Mouse (Mus musculus): ENCODE data around the gene Eddm3b. TPM values are rescaled to one million over a fixed set of nuclear protein-coding genes. Genes with fewer than 3 reads are reported as not detected.

Eddm3b gene
- total and polyA plus RNA-seq, 2 experiments from 2014 or later = 0.22 TPM; not detected in 1

DNA sequence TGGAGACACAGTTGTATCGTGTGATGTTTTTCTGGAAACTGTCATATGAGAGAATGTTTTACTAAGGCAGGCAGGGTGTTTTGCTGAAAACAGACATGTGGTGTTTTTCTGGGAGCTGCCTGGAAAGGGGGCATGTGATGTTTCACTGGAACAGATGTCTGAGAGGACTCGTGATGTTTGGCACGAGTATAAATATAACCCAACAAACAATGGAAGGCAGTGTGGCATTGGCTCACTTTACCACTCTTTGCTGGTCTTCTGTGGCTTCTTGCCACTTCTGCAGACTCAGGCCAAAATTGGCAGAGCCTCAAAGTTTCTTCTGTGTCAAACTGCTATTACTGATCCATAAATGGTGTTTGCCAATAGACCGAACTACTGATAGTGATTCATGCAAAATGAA, 29.1 kb downstream of the Eddm3b start:
- peak; percentile 51 for ATAC-seq
- WGBS = 58% methylated on average over 4 of the region's 4 CpGs

DNA sequence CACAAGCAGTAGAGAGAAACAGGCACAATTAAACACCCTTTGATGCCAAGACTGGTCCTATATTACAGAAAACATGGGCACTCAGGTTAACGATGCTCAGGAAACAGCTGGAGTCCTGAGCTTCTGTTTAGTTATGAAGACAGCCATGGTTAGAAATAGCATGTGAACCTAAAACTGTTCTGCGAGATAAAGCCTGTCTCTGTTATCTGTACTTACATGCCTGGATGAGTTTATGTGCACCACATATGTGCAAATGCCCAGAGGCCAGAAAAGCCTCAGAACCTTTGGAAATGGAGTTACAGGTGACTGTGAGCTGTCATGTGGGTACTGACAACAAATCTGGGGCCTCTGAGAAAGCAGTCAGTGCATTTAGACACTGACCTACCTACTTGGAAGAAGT, 29.7 kb downstream of the Eddm3b start:
- no peak overlapping the region for H3K9ac ChIP-seq
- no peak overlapping the region for H3K4me2 ChIP-seq (ENCODE audit: low read depth)
- TF ChIP-seq CTCF (IDR thresholded peaks at IDR 0.05; ENCODE audit: low read depth) = no peak
- no peak overlapping the region for H3K27ac ChIP-seq (ENCODE audit: low read depth, low read length)
- 71% methylated on average over 2 of the region's 2 CpGs for WGBS
- ATAC-seq (no peak), DNase-seq (no peak)
- no peak overlapping the region for H3K4me3 ChIP-seq (ENCODE audit: low read depth, low read length)
- H3K36me3 ChIP-seq (ENCODE audit: insufficient read depth) = no peaks in the 10 kb centered on the region
- no peaks in the 10 kb centered on the region for H3K4me1 ChIP-seq (ENCODE audit: insufficient read depth)
- no peaks in the 10 kb centered on the region for H3K9me3 ChIP-seq (ENCODE audit: low read length)
- no peaks in the 10 kb centered on the region for H3K27me3 ChIP-seq (ENCODE audit: insufficient read depth, low read length)

More for the DNA sequence above, 29.1 kb downstream of the Eddm3b start:
- Histone ChIP-seq H3K4me2 (ENCODE audit: low read depth) (no peak overlapping the region), H3K9me3 (ENCODE audit: low read length) (no peaks in the 10 kb centered on the region), H3K9ac (no peak overlapping the region), H3K27me3 (ENCODE audit: insufficient read depth, low read length) (no peaks in the 10 kb centered on the region), H3K4me3 (ENCODE audit: low read depth, low read length) (no peak overlapping the region), H3K27ac (ENCODE audit: low read depth, low read length) (no peak overlapping the region), H3K36me3 (ENCODE audit: insufficient read depth) (no peaks in the 10 kb centered on the region), H3K4me1 (ENCODE audit: insufficient read depth) (no peaks in the 10 kb centered on the region)
- no peak for TF ChIP-seq CTCF (IDR thresholded peaks at IDR 0.05; ENCODE audit: low read depth)
- peak; percentile 9 for DNase-seq

DNA sequence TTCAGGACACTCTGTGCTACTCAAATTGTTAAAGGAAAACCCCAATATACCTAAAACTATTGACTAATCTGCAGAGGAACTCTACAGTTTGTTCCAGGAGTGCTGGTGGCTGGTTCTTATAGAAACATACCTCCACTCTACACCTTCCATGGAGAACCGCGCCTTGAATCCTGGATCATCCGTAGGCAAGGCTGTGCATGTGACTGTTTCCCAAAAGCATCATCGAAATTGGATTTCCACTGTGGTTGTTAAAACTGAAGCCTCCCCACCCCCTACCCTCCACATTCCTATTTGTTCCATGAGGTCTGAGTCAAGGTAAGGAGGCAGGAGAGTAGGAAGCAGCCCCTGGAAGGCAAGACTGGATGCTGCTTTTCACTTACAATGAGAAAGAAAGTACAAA, 30.2 kb downstream of the Eddm3b start:
- H3K9ac ChIP-seq = no peak overlapping the region
- no peak for TF ChIP-seq CTCF (IDR thresholded peaks at IDR 0.05; ENCODE audit: low read depth)
- ATAC-seq = no peak
- H3K9me3 ChIP-seq (ENCODE audit: low read length) = no peaks in the 10 kb centered on the region
- DNase-seq = no peak
- H3K4me2 ChIP-seq (ENCODE audit: low read depth) = no peak overlapping the region
- H3K27ac ChIP-seq (ENCODE audit: low read depth, low read length) = no peak overlapping the region
- H3K27me3 ChIP-seq (ENCODE audit: insufficient read depth, low read length) = no peaks in the 10 kb centered on the region
- WGBS = 97% methylated on average over 4 of the region's 4 CpGs
- no peak overlapping the region for H3K4me3 ChIP-seq (ENCODE audit: low read depth, low read length)
- H3K4me1 ChIP-seq (ENCODE audit: insufficient read depth) = no peaks in the 10 kb centered on the region
- no peaks in the 10 kb centered on the region for H3K36me3 ChIP-seq (ENCODE audit: insufficient read depth)

DNA sequence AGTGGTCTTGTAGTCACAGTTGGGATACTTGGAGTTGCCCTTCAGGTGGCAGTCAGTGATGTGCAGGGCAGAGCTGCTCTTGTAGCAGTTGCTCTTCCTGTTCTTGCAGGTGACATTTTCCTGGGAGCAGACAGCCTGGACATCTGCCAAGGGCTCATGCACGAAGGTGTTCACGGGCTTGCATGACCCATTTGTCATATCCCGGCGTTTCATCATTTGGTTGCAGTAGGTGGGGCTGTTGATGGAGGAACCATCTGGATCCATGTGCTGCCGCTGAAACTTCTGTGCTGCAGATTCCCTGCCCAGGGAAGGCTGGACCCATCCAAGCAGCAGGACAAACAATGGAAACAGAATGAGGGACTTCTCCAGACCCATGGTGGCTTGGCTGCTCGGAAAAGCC, 31.3 kb downstream of the Eddm3b start:
- ATAC-seq = no peak

DNA sequence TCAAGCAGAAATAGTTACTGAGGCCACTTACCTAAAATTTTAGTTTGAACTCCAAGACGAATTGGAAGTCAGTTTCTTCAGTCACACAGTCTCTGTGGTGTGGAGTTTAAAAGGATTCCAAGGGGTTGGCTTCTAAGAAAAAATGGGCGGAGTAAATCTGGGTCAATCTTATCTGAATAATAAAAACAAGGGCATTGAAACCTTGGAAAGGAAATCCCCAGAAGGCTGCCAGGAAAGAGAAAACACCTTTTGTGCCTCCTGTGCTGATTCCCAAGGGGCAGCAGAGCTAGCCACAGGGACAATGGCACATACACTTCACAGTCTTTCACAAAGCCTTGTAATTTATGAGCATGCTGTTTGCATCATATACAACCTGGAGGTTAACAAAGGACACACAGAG, 32.5 kb downstream of the Eddm3b start, which contains the start of gene Rnase1:
Gene Rnase1 (minus strand): TSS at position 101 of the 400 bp plus-strand sequence.
- no peak for TF ChIP-seq CTCF (IDR thresholded peaks at IDR 0.05; ENCODE audit: low read depth)
- no peaks in the 10 kb centered on the region for H3K4me1 ChIP-seq (ENCODE audit: insufficient read depth)
- H3K27me3 ChIP-seq (ENCODE audit: insufficient read depth, low read length) = no peaks in the 10 kb centered on the region
- ATAC-seq (no peak), DNase-seq (no peak)
- H3K4me3 ChIP-seq (ENCODE audit: low read depth, low read length) = no peak within 1 kb of the TSS
- H3K9ac ChIP-seq = no peak within 1 kb of the TSS
- H3K4me2 ChIP-seq (ENCODE audit: low read depth) = no peak within 1 kb of the TSS
- no peaks in the 10 kb centered on the region for H3K9me3 ChIP-seq (ENCODE audit: low read length)
- H3K27ac ChIP-seq (ENCODE audit: low read depth, low read length) = no peak within 1 kb of the TSS
- 25% methylated on average over 2 of the region's 2 CpGs for WGBS
- no peaks in the 10 kb centered on the region for H3K36me3 ChIP-seq (ENCODE audit: insufficient read depth)

More for the DNA sequence above, 31.3 kb downstream of the Eddm3b start:
- Histone ChIP-seq H3K27me3 (ENCODE audit: insufficient read depth, low read length) (no peaks in the 10 kb centered on the region), H3K4me3 (ENCODE audit: low read depth, low read length) (no peak overlapping the region), H3K4me2 (ENCODE audit: low read depth) (no peak overlapping the region), H3K9ac (no peak overlapping the region), H3K36me3 (ENCODE audit: insufficient read depth) (no peaks in the 10 kb centered on the region), H3K27ac (ENCODE audit: low read depth, low read length) (no peak overlapping the region), H3K9me3 (ENCODE audit: low read length) (no peaks in the 10 kb centered on the region), H3K4me1 (ENCODE audit: insufficient read depth) (no peaks in the 10 kb centered on the region)
- TF ChIP-seq CTCF (IDR thresholded peaks at IDR 0.05; ENCODE audit: low read depth) = no peak
- DNase-seq = no peak
- 82% methylated on average over 6 of the region's 6 CpGs for WGBS

DNA sequence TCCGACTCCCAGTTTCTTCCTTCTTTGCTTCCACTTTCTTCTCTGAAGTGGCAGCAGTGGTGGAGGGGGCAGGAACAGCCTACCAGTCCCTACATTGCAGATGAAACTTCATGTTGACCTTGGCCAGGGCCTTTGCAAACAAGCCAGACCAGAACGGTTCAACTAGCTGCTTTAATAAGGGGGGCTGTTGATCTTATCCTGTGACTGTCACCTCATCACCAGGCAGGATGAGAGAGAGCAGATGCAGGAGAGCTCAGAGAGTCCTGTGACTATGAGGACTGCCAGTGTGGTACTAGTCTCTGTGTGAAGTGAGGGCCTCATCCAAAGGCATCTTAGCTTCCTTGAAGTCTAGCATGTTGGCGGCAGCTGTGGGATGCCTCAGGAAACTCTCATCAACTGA, 33.8 kb downstream of the Eddm3b start:
- no peak for ATAC-seq
- Histone ChIP-seq H3K36me3 (ENCODE audit: insufficient read depth) (no peaks in the 10 kb centered on the region), H3K4me3 (ENCODE audit: low read depth, low read length) (no peak overlapping the region), H3K4me1 (ENCODE audit: insufficient read depth) (no peaks in the 10 kb centered on the region), H3K9ac (no peak overlapping the region), H3K27me3 (ENCODE audit: insufficient read depth, low read length) (no peaks in the 10 kb centered on the region), H3K9me3 (ENCODE audit: low read length) (no peaks in the 10 kb centered on the region), H3K27ac (ENCODE audit: low read depth, low read length) (no peak overlapping the region), H3K4me2 (ENCODE audit: low read depth) (no peak overlapping the region)
- no peak for TF ChIP-seq CTCF (IDR thresholded peaks at IDR 0.05; ENCODE audit: low read depth)
- DNase-seq = no peak
- 84% methylated on average over 3 of the region's 3 CpGs for WGBS

DNA sequence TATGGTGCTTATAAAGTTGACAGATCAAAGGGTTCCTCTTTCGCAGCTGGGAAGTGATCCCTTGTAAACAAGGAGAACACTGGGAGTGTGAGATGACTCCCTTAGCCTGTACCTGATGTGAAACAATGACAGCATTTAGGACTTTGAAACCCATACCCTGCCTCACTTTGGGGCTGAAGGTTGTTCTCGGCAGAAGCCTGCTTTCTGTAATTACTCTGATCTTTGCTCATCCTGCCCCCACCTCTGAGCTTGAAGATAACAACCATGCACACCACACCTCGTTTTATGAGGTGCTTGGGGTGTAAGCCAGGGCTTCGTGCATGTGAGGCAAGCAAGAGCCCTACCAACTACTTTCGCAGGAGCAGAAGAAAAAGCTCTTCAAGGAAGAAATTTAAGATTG, 34.9 kb downstream of the Eddm3b start:
- Histone ChIP-seq H3K9ac (no peak overlapping the region), H3K27me3 (ENCODE audit: insufficient read depth, low read length) (no peaks in the 10 kb centered on the region), H3K4me3 (ENCODE audit: low read depth, low read length) (no peak overlapping the region), H3K9me3 (ENCODE audit: low read length) (no peaks in the 10 kb centered on the region), H3K36me3 (ENCODE audit: insufficient read depth) (no peaks in the 10 kb centered on the region), H3K4me1 (ENCODE audit: insufficient read depth) (no peaks in the 10 kb centered on the region), H3K27ac (ENCODE audit: low read depth, low read length) (no peak overlapping the region), H3K4me2 (ENCODE audit: low read depth) (no peak overlapping the region)
- TF ChIP-seq CTCF (IDR thresholded peaks at IDR 0.05; ENCODE audit: low read depth) = no peak
- 73% methylated on average over 5 of the region's 5 CpGs for whole genome bisulfite sequencing
- DNase-seq = no peak
- no peak for ATAC-seq
